Mouse (Mus musculus) kidney, postnatal 0 days (tissue): Measurements from ENCODE around the gene Olfr686. TPM values are rescaled to one million over a fixed set of nuclear protein-coding genes. Genes with fewer than 3 reads are reported as not detected.

Experiments used
- ATAC-seq: fragments of 200-750 bp; cut with Nextera tagmentation; replicated peaks from 2 replicates; pipeline ENCODE4 v1.8.0; 2017; ENCODE audit warnings: low read depth, moderate number of reproducible peaks, moderate TSS enrichment, moderate library complexity; ENCODE audit not compliant: low FRiP score
- DNase-seq: peaks from one replicate; pipeline ENCODE4 v3.0.0-alpha.2; 2016; ENCODE audit warnings: low spot score
- H3K27ac ChIP-seq: fragments of 300-500 bp; sonication (generic); 2 replicates; pipeline ENCODE4 v1.5.1; 2014; ENCODE audit warnings: mild to moderate bottlenecking
- H3K27me3 ChIP-seq: fragments of 300-500 bp; sonication (generic); 2 replicates; pipeline ENCODE4 v1.6.1; 2014; ENCODE audit warnings: low read length, mixed read lengths; ENCODE audit not compliant: insufficient read depth
- H3K36me3 ChIP-seq: fragments of 300-500 bp; sonication (generic); 2 replicates; pipeline ENCODE4 v1.6.1; 2014; ENCODE audit warnings: low read length, mixed read lengths; ENCODE audit not compliant: insufficient read depth
- H3K4me1 ChIP-seq: fragments of 300-500 bp; sonication (generic); replicated peaks from 2 replicates; pipeline ENCODE4 v1.6.1; 2014; ENCODE audit warnings: antibody characterized with exemption, low read length, mixed read lengths; ENCODE audit not compliant: insufficient read depth
- H3K4me2 ChIP-seq: fragments of 300-500 bp; sonication (generic); 2 replicates; pipeline ENCODE4 v1.6.1; 2014; ENCODE audit warnings: mild to moderate bottlenecking, low read length, moderate library complexity, mixed read lengths
- H3K4me3 ChIP-seq: fragments of 300-500 bp; sonication (generic); replicated peaks from 2 replicates; pipeline ENCODE4 v1.5.1; 2014; ENCODE audit warnings: low read depth, low read length
- H3K9ac ChIP-seq: fragments of 300-500 bp; sonication (generic); 2 replicates; pipeline ENCODE4 v1.6.1; 2014; ENCODE audit warnings: low read depth, low read length
- H3K9me3 ChIP-seq: fragments of 300-500 bp; sonication (generic); replicated peaks from 2 replicates; pipeline ENCODE4 v1.6.1; 2016; ENCODE audit warnings: low read length, inconsistent platforms, mixed read lengths
- CTCF ChIP-seq: IDR thresholded peaks from 2 replicates; pipeline ENCODE4 v1.5.1; 2016; ENCODE audit warnings: antibody characterized with exemption, low read depth, mild to moderate bottlenecking, moderate library complexity
- WGBS: fragments of 180-500 bp; shearing (Covaris S2); extraction: QIAGEN DNeasy Blood & Tissue Kit; methylation state at CpG from one replicate; pipeline ENCODE4 v1.1.7; 2014; 5-methylcytosine and 5-hydroxymethylcytosine counted together
- polyA plus RNA-seq: library from polyadenylated mRNA; unstranded; fragments of >200 nt; fragmentation: Nextera tagmentation; extraction: Ambion mirVana; gene quantifications from 2 replicates; pipeline ENCODE4 v1.2.1, GENCODE M21; 2015

Gene Olfr686
- not detected in 2 replicates for polyA plus RNA-seq

GRCm38 (mm10) chr7:105207385-105207784 is at the start of gene Olfr686:
Gene Olfr686 (minus strand): TSS chr7:105207485.
- H3K9me3 ChIP-seq, result no peaks in the 10 kb centered on the region
- no peaks in the 10 kb centered on the region for H3K4me1 ChIP-seq
- H3K9ac ChIP-seq, result no peak within 1 kb of the TSS
- H3K4me3 ChIP-seq, result no peak within 1 kb of the TSS
- no peak within 1 kb of the TSS for H3K4me2 ChIP-seq
- H3K27me3 ChIP-seq, result no peaks in the 10 kb centered on the region
- DNase-seq (no peak), ATAC-seq (no peak)
- TF ChIP-seq CTCF, result no peak
- no peak within 1 kb of the TSS for H3K27ac ChIP-seq
- H3K36me3 ChIP-seq, result no peaks in the 10 kb centered on the region

GRCm38 (mm10) chr7:105256656-105257055 is 49.4 kb upstream of the Olfr686 start:
- TF ChIP-seq CTCF, result peak; percentile 49
- H3K9ac ChIP-seq, result no peak overlapping the region
- no peaks in the 10 kb centered on the region for H3K4me1 ChIP-seq
- no peak overlapping the region for H3K4me3 ChIP-seq
- H3K27ac ChIP-seq, result no peak overlapping the region
- no peak for ATAC-seq
- H3K9me3 ChIP-seq, result no peaks in the 10 kb centered on the region
- no peaks in the 10 kb centered on the region for H3K27me3 ChIP-seq
- no peak for DNase-seq
- WGBS, result 61% methylated on average over 5 of the region's 5 CpGs
- no peaks in the 10 kb centered on the region for H3K36me3 ChIP-seq
- H3K4me2 ChIP-seq, result no peak overlapping the region

DNA sequence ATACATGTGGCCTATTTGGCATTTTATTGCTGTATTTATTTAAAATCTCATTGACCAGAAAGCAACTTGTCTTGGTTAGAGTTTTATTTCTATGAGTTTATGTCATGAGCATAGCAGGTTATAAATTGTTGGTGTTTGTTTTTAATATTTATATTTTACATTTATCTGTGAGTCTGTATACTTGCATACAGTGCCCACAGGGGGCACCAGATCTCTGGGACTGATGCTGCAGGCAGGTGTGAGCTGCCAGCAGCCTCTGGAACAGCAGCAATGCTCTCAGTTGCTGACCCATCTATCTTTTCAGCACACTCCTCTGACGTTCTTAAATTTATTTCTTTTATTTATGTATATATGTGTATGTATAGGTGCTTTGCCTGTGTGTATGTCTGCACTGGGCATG is 40.9 kb upstream of the Olfr686 start:
- Histone ChIP-seq H3K4me2 (no peak overlapping the region), H3K27me3 (no peaks in the 10 kb centered on the region), H3K9ac (no peak overlapping the region), H3K36me3 (no peaks in the 10 kb centered on the region), H3K4me1 (no peaks in the 10 kb centered on the region), H3K4me3 (no peak overlapping the region), H3K27ac (no peak overlapping the region), H3K9me3 (no peaks in the 10 kb centered on the region)
- ATAC-seq (no peak), DNase-seq (no peak)
- 68% methylated on average over 1 of the region's 1 CpGs for WGBS
- TF ChIP-seq CTCF, result peak; percentile 28; the same call in 1 of the 2 replicates

- Histone ChIP-seq H3K4me2 (no peak overlapping the region), H3K4me3 (no peak overlapping the region), H3K9me3 (no peaks in the 10 kb centered on the region), H3K36me3 (no peaks in the 10 kb centered on the region), H3K27me3 (no peaks in the 10 kb centered on the region), H3K27ac (no peak overlapping the region), H3K9ac (no peak overlapping the region), H3K4me1 (no peaks in the 10 kb centered on the region)
- WGBS, result 82% methylated on average over 3 of the region's 3 CpGs
- no peak for TF ChIP-seq CTCF
- DNase-seq (no peak), ATAC-seq (no peak)
Measured at GRCm38 (mm10) chr7:105247671-105248070, 40.4 kb upstream of the Olfr686 start.

GRCm38 (mm10) chr7:105229386-105229785 is 22.1 kb upstream of the Olfr686 start:
- Histone ChIP-seq H3K9me3 (no peaks in the 10 kb centered on the region), H3K36me3 (no peaks in the 10 kb centered on the region), H3K4me3 (no peak overlapping the region), H3K4me1 (no peaks in the 10 kb centered on the region), H3K27ac (no peak overlapping the region), H3K9ac (no peak overlapping the region), H3K27me3 (no peaks in the 10 kb centered on the region), H3K4me2 (no peak overlapping the region)
- ATAC-seq, result no peak
- no peak for TF ChIP-seq CTCF
- no peak for DNase-seq
- 86% methylated on average over 2 of the region's 2 CpGs for WGBS

DNA sequence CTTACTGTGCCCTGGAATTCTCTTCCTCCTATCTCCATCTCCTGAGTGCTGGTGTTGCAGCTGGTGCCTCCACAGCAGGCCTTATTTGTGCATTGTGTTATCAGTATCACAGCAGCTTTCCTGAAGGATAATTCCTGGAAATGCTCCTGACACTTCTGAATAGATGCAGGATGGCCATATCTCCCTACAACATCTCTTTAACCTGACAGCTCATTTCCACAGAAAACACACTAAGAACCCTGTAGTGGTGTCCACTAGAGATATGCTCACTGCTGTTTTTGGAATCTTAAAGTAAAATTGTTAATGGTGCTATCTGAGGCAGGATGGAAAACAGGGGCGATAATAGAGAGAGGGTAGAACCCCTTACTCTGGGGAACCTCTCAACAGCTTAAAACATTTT is 20.9 kb upstream of the Olfr686 start:
- Histone ChIP-seq H3K4me1 (no peaks in the 10 kb centered on the region), H3K9me3 (no peaks in the 10 kb centered on the region), H3K36me3 (no peaks in the 10 kb centered on the region), H3K4me3 (no peak overlapping the region), H3K4me2 (no peak overlapping the region), H3K9ac (no peak overlapping the region), H3K27me3 (no peaks in the 10 kb centered on the region), H3K27ac (no peak overlapping the region)
- DNase-seq, result peak; percentile 33
- no peak for ATAC-seq
- WGBS, result 89% methylated on average over 1 of the region's 1 CpGs
- TF ChIP-seq CTCF, result no peak

DNA sequence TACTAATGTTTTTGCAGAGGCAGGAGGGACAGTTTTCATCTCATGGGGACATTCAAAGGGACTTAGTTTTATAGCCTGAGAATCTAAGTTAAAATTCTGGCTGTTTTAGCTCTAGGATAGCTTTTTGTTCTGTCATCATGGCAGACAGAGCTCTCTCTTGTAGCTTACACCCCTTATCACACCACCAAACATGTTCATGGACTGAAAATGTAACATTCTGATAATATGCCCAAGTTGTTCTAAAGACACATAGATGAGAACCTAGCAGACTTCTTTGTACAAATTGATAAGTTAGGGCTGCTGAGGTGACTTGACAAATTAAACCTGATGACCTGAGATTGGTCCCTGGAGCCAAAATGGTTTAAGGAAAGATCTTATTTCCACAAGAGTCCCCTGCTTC is 19.4 kb upstream of the Olfr686 start:
- no peaks in the 10 kb centered on the region for H3K4me1 ChIP-seq
- H3K9me3 ChIP-seq, result no peaks in the 10 kb centered on the region
- no peaks in the 10 kb centered on the region for H3K27me3 ChIP-seq
- no peak for DNase-seq
- H3K9ac ChIP-seq, result no peak overlapping the region
- no peak overlapping the region for H3K4me3 ChIP-seq
- H3K4me2 ChIP-seq, result no peak overlapping the region
- H3K27ac ChIP-seq, result no peak overlapping the region
- no peak for TF ChIP-seq CTCF
- H3K36me3 ChIP-seq, result no peaks in the 10 kb centered on the region
- no peak for ATAC-seq
